13 mouse cellular contexts compared by ENCODE assay signal in genomic region chr1:58952526-58952925, GRCm38 (mm10). TPM values are rescaled to one million over a fixed set of nuclear protein-coding genes. Genes with fewer than 3 reads are reported as not detected.
A peak's percentile ranks its signal among the peaks of the same experiment; 100 is the strongest.
DNase-seq lines count a peak whose midpoint lies in the region; ATAC-seq and TF ChIP-seq lines count a peak whose summit lies in the region.
"Had no signal": no experiment of that assay in that cellular context is flagged by ENCODE, and none has a peak within 500 bp of the region (broad histone marks: within the 10 kb centered on the region; RNA-seq: fewer than 3 reads in every experiment).

No protein-coding gene starts in this region.

- no peaks in the 10 kb centered on the region for H3K36me3 ChIP-seq in heart, embryonic 10.5 days
- no peaks in the 10 kb centered on the region for H3K36me3 ChIP-seq in limb, embryonic 11.5 days (ENCODE audit: control insufficient read depth, insufficient read depth, low read length)
- H3K36me3 ChIP-seq in limb, embryonic 10.5 days, result no peaks in the 10 kb centered on the region
- no peaks in the 10 kb centered on the region for H3K36me3 ChIP-seq in heart, postnatal 0 days (replicated peaks; ENCODE audit: control insufficient read depth, insufficient read depth, low read length)
- no peaks in the 10 kb centered on the region for H3K36me3 ChIP-seq in stomach, postnatal 0 days (ENCODE audit: control insufficient read depth, insufficient read depth, low read length)
- H3K36me3 ChIP-seq: midbrain, embryonic 15.5 days had no signal

- no peak overlapping the region for H3K9ac ChIP-seq in limb, embryonic 11.5 days (ENCODE audit: low read length)
- H3K9ac ChIP-seq in heart, postnatal 0 days (replicated peaks; ENCODE audit: low read depth, low read length), result no peak overlapping the region
- no peak overlapping the region for H3K9ac ChIP-seq in stomach, postnatal 0 days (ENCODE audit: low read length)
- H3K9ac ChIP-seq: forebrain, embryonic 13.5 days; midbrain, embryonic 15.5 days had no signal

- H3K27me3 ChIP-seq in heart, embryonic 10.5 days (ENCODE audit: insufficient read depth, poor library complexity, severe bottlenecking), result no peaks in the 10 kb centered on the region
- H3K27me3 ChIP-seq in limb, embryonic 11.5 days (ENCODE audit: control insufficient read depth, insufficient read depth, low read length), result no peaks in the 10 kb centered on the region
- H3K27me3 ChIP-seq in limb, embryonic 10.5 days (ENCODE audit: low read depth, poor library complexity, severe bottlenecking), result no peaks in the 10 kb centered on the region
- H3K27me3 ChIP-seq in heart, postnatal 0 days (ENCODE audit: control insufficient read depth, insufficient read depth, low read length), result no peaks in the 10 kb centered on the region
- H3K27me3 ChIP-seq in stomach, postnatal 0 days (ENCODE audit: control insufficient read depth, insufficient read depth, low read length), result no peaks in the 10 kb centered on the region
- H3K27me3 ChIP-seq: forebrain, embryonic 13.5 days; midbrain, embryonic 15.5 days had no signal

- DNase-seq in heart, embryonic 10.5 days (ENCODE audit: low spot score), result peak; percentile 73
- no peak for DNase-seq in heart, postnatal 36 days
- peak; percentile 20 for DNase-seq in limb, embryonic 11.5 days (ENCODE audit: low spot score)
- no peak for DNase-seq in limb, embryonic 10.5 days (ENCODE audit: low spot score)
- no peak for DNase-seq in heart, postnatal 0 days (ENCODE audit: low spot score)
- peak; percentile 16 for DNase-seq in stomach, postnatal 0 days (ENCODE audit: low spot score)
- no peak for DNase-seq in left cerebral cortex, adult 18-20 months (ENCODE audit: low spot score in 2 of 2)
- DNase-seq: lung, postnatal 14 days; right cerebral cortex, postnatal 4 days; thymus, adult 18-20 months had no signal

- TF ChIP-seq CTCF in heart, postnatal 0 days (IDR thresholded peaks at IDR 0.05; ENCODE audit: low read depth), result no peak
- no peak for TF ChIP-seq CTCF in stomach, postnatal 0 days (IDR thresholded peaks at IDR 0.05; ENCODE audit: low read depth)

- peak overlapping the region; percentile 83 for H3K27ac ChIP-seq in heart, embryonic 10.5 days
- H3K27ac ChIP-seq in limb, embryonic 11.5 days (replicated peaks; ENCODE audit: low read depth, low read length), result no peak overlapping the region
- H3K27ac ChIP-seq in limb, embryonic 10.5 days, result no peak overlapping the region
- peak overlapping the region; percentile 89 for H3K27ac ChIP-seq in heart, postnatal 0 days (ENCODE audit: low read depth)
- 0 out of 2 replicates have a peak overlapping the region, but pooled peaks have one; percentile 24 for H3K27ac ChIP-seq in stomach, postnatal 0 days (replicated peaks)
- H3K27ac ChIP-seq: forebrain, embryonic 13.5 days; midbrain, embryonic 15.5 days had no signal

- intact Hi-C loops in heart, postnatal 36 days (cut with DNase I), result no loop called here

- no peak overlapping the region for H3K4me3 ChIP-seq in heart, embryonic 10.5 days
- no peak overlapping the region for H3K4me3 ChIP-seq in limb, embryonic 11.5 days (ENCODE audit: low read depth, low read length)
- H3K4me3 ChIP-seq in limb, embryonic 10.5 days, result no peak overlapping the region
- no peak overlapping the region for H3K4me3 ChIP-seq in heart, postnatal 0 days (ENCODE audit: low read depth, low read length)
- H3K4me3 ChIP-seq in stomach, postnatal 0 days (ENCODE audit: low read depth, low read length), result no peak overlapping the region
- H3K4me3 ChIP-seq: forebrain, embryonic 13.5 days; midbrain, embryonic 15.5 days had no signal

- H3K9me3 ChIP-seq in heart, embryonic 10.5 days, result no peaks in the 10 kb centered on the region
- no peaks in the 10 kb centered on the region for H3K9me3 ChIP-seq in limb, embryonic 11.5 days (ENCODE audit: control insufficient read depth, low read length)
- H3K9me3 ChIP-seq in limb, embryonic 10.5 days (replicated peaks), result no peaks in the 10 kb centered on the region
- no peaks in the 10 kb centered on the region for H3K9me3 ChIP-seq in heart, postnatal 0 days (replicated peaks; ENCODE audit: control insufficient read depth, low read length)
- no peaks in the 10 kb centered on the region for H3K9me3 ChIP-seq in stomach, postnatal 0 days (ENCODE audit: control insufficient read depth, low read length)
- H3K9me3 ChIP-seq: forebrain, embryonic 13.5 days; midbrain, embryonic 15.5 days had no signal

- 91% methylated on average over 5 of the region's 5 CpGs for WGBS in heart, embryonic 10.5 days
- WGBS in limb, embryonic 11.5 days, result 85% methylated on average over 5 of the region's 5 CpGs
- WGBS in limb, embryonic 10.5 days, result 92% methylated on average over 5 of the region's 5 CpGs
- WGBS in heart, postnatal 0 days, result 85% methylated on average over 5 of the region's 5 CpGs
- WGBS in stomach, postnatal 0 days, result 84% methylated on average over 5 of the region's 5 CpGs

- no peak for TF ChIP-seq EP300 in heart, postnatal 0 days (IDR thresholded peaks at IDR 0.05; ENCODE audit: low read depth)
- TF ChIP-seq EP300 in stomach, postnatal 0 days (optimal IDR thresholded peaks at IDR 0.05), result no peak

- no peak overlapping the region for H3K4me2 ChIP-seq in limb, embryonic 11.5 days (ENCODE audit: low read depth, severe bottlenecking)
- H3K4me2 ChIP-seq in heart, postnatal 0 days (ENCODE audit: low read depth, low read length), result no peak overlapping the region
- H3K4me2 ChIP-seq in stomach, postnatal 0 days (replicated peaks; ENCODE audit: low read depth), result no peak overlapping the region
- H3K4me2 ChIP-seq: forebrain, embryonic 13.5 days; midbrain, embryonic 15.5 days had no signal

- no peak for ATAC-seq in limb, embryonic 11.5 days (ENCODE audit: insufficient number of reproducible peaks, low FRiP score, low TSS enrichment, low read depth)
- ATAC-seq in heart, postnatal 0 days (ENCODE audit: insufficient read depth, low read depth), result no peak
- no peak for ATAC-seq in stomach, postnatal 0 days (ENCODE audit: low FRiP score, low TSS enrichment)
- no peak for ATAC-seq in cerebellum, adult (ENCODE audit: insufficient number of reproducible peaks, low FRiP score, low TSS enrichment)
- ATAC-seq: forebrain, embryonic 13.5 days; midbrain, embryonic 15.5 days had no signal

- H3K4me1 ChIP-seq in heart, embryonic 10.5 days, result peaks cover 74% of the 10 kb centered on the region
- peaks cover 8% of the 10 kb centered on the region; the same call in 1 of the 2 replicates for H3K4me1 ChIP-seq in limb, embryonic 11.5 days (ENCODE audit: control insufficient read depth, insufficient read depth, low read length)
- H3K4me1 ChIP-seq in limb, embryonic 10.5 days, result peaks cover 34% of the 10 kb centered on the region
- peaks cover 67% of the 10 kb centered on the region for H3K4me1 ChIP-seq in heart, postnatal 0 days (ENCODE audit: control insufficient read depth, insufficient read depth)
- no peaks in the 10 kb centered on the region; the same call in 1 of the 2 replicates for H3K4me1 ChIP-seq in stomach, postnatal 0 days (replicated peaks; ENCODE audit: control insufficient read depth, insufficient read depth)

RNA-seq across cellular contexts. Expression of gene Trak2, which starts 20.7 kb away (rescaled TPM):
- 19.6 and 34.1 TPM in 2 replicates for polyA plus RNA-seq in heart, embryonic 10.5 days (2016; fragmentation: Nextera tagmentation; extraction: Ambion mirVana)
- 100 to 1,000 TPM; 165 to 186 TPM for total RNA-seq in heart, postnatal 36 days (2021)
- polyA plus RNA-seq in limb, embryonic 11.5 days (2014; fragmentation: Nextera tagmentation; extraction: Ambion mirVana), result 8.3 and 10.0 TPM in 2 replicates
- polyA plus RNA-seq in limb, embryonic 10.5 days (2016; fragmentation: Nextera tagmentation; extraction: Ambion mirVana), result 7.5 and 9.3 TPM in 2 replicates
- total RNA-seq in heart, postnatal 0 days (2014; rRNA removed; ENCODE audit: low replicate concordance), result 87.2 and 117 TPM in 2 replicates
- 26.9 and 32.7 TPM in 2 replicates for polyA plus RNA-seq in heart, postnatal 0 days (2015; fragmentation: Nextera tagmentation; extraction: Ambion mirVana)
- 7.3 and 8.7 TPM in 2 replicates for polyA plus RNA-seq in stomach, postnatal 0 days (2015; fragmentation: Nextera tagmentation; extraction: Ambion mirVana)
- 100 to 1,000 TPM; 123 TPM for total RNA-seq in left cerebral cortex, adult 18-20 months (2021)

RNA-seq across cellular contexts. Expression of gene Stradb, which starts 20.8 kb away (rescaled TPM):
- 22.8 and 23.8 TPM in 2 replicates for polyA plus RNA-seq in heart, embryonic 10.5 days (2016; fragmentation: Nextera tagmentation; extraction: Ambion mirVana)
- total RNA-seq in heart, postnatal 36 days (2021), result 10 to 100 TPM; 70.2 to 70.6 TPM
- 23.2 and 23.8 TPM in 2 replicates for polyA plus RNA-seq in limb, embryonic 11.5 days (2014; fragmentation: Nextera tagmentation; extraction: Ambion mirVana)
- 19.1 and 20.2 TPM in 2 replicates for polyA plus RNA-seq in limb, embryonic 10.5 days (2016; fragmentation: Nextera tagmentation; extraction: Ambion mirVana)
- 9.7 and 22.7 TPM in 2 replicates for total RNA-seq in heart, postnatal 0 days (2014; rRNA removed; ENCODE audit: low replicate concordance)
- 25.1 and 27.4 TPM in 2 replicates for polyA plus RNA-seq in heart, postnatal 0 days (2015; fragmentation: Nextera tagmentation; extraction: Ambion mirVana)
- 17.4 and 18.5 TPM in 2 replicates for polyA plus RNA-seq in stomach, postnatal 0 days (2015; fragmentation: Nextera tagmentation; extraction: Ambion mirVana)
- total RNA-seq in left cerebral cortex, adult 18-20 months (2021), result 10 to 100 TPM; 53.8 to 54.6 TPM

Comparison
In these comparisons a context has a peak if more than half of its experiments do, and no peak if none do; other contexts are left out.
1. DNase-seq: peak in heart, embryonic 10.5 days (single experiment), limb, embryonic 11.5 days (single experiment) and stomach, postnatal 0 days (single experiment); none in heart, postnatal 36 days (0 of 2), limb, embryonic 10.5 days (single experiment), heart, postnatal 0 days (single experiment) and left cerebral cortex, adult 18-20 months (0 of 2).
2. H3K27ac ChIP-seq: peak in heart, embryonic 10.5 days (single experiment), heart, postnatal 0 days (single experiment) and stomach, postnatal 0 days (single experiment); none in limb, embryonic 11.5 days (single experiment) and limb, embryonic 10.5 days (single experiment).